Mouse (Mus musculus) limb, embryonic 15.5 days (tissue): ENCODE data around the gene Pvalb. TPM values are rescaled to one million over a fixed set of nuclear protein-coding genes. Genes with fewer than 3 reads are reported as not detected.
A peak's percentile ranks its signal among the peaks of the same experiment; 100 is the strongest.

Experiments
- ATAC-seq: fragments of 200-750 bp; cut with Nextera tagmentation; 2 replicates; pipeline ENCODE4 v1.8.0; 2017; ENCODE audit warnings: low read depth, moderate TSS enrichment; ENCODE audit not compliant: insufficient number of reproducible peaks, low FRiP score, low TSS enrichment
- H3K27ac ChIP-seq: fragments of 300-500 bp; sonication (generic); 2 replicates; pipeline ENCODE4 v1.5.1; 2015; ENCODE audit warnings: moderate library complexity, mild to moderate bottlenecking, inconsistent platforms
- H3K27me3 ChIP-seq: fragments of 300-500 bp; sonication (generic); 2 replicates; pipeline ENCODE4 v1.6.1; 2015; ENCODE audit warnings: inconsistent platforms
- H3K36me3 ChIP-seq: fragments of 300-500 bp; sonication (generic); 2 replicates; pipeline ENCODE4 v1.6.1; 2015; ENCODE audit warnings: inconsistent platforms
- H3K4me1 ChIP-seq: fragments of 300-500 bp; sonication (generic); 2 replicates; pipeline ENCODE4 v1.6.1; 2015; ENCODE audit warnings: inconsistent platforms
- H3K4me2 ChIP-seq: fragments of 300-500 bp; sonication (generic); 2 replicates; pipeline ENCODE4 v1.6.1; 2015; ENCODE audit warnings: mild to moderate bottlenecking, inconsistent platforms
- H3K4me3 ChIP-seq: fragments of 300-500 bp; sonication (generic); 2 replicates; pipeline ENCODE4 v1.5.1; 2015; ENCODE audit warnings: mild to moderate bottlenecking, inconsistent platforms
- H3K9ac ChIP-seq: fragments of 300-500 bp; sonication (generic); 2 replicates; pipeline ENCODE4 v1.6.1; 2015; ENCODE audit warnings: inconsistent platforms
- H3K9me3 ChIP-seq: fragments of 300-500 bp; sonication (generic); 2 replicates; pipeline ENCODE4 v1.6.1; 2016; ENCODE audit warnings: inconsistent platforms
- WGBS: fragments of 180-500 bp; shearing (Covaris S2); methylation state at CpG from one replicate; pipeline ENCODE4 v1.1.7; 2015; 5-methylcytosine and 5-hydroxymethylcytosine counted together
- polyA plus RNA-seq: library from polyadenylated mRNA; unstranded; fragments of >200 nt; fragmentation: Nextera tagmentation; extraction: Ambion mirVana; gene quantifications from 2 replicates; pipeline ENCODE4 v1.2.1, GENCODE M21; 2015

Gene Pvalb
- polyA plus RNA-seq, 1 experiment from 2014 or later, result 0.15 TPM

GRCm38 (mm10) chr15:78234823-78235509 is 28.8 kb upstream of the Pvalb start:
- H3K9me3 ChIP-seq, result no peaks in the 10 kb centered on the region
- H3K36me3 ChIP-seq, result no peaks in the 10 kb centered on the region
- no peak for ATAC-seq
- no peaks in the 10 kb centered on the region for H3K4me1 ChIP-seq
- no peak overlapping the region for H3K9ac ChIP-seq
- no peak overlapping the region for H3K4me3 ChIP-seq
- no peaks in the 10 kb centered on the region for H3K27me3 ChIP-seq
- H3K27ac ChIP-seq, result no peak overlapping the region
- WGBS, result 76% methylated on average over 5 of the region's 5 CpGs
- no peak overlapping the region for H3K4me2 ChIP-seq

GRCm38 (mm10) chr15:78231346-78232331 is 25.4 kb upstream of the Pvalb start:
- Histone ChIP-seq H3K27me3 (no peaks in the 10 kb centered on the region), H3K36me3 (no peaks in the 10 kb centered on the region), H3K4me2 (no peak overlapping the region), H3K27ac (no peak overlapping the region), H3K9ac (no peak overlapping the region), H3K4me1 (no peaks in the 10 kb centered on the region), H3K4me3 (no peak overlapping the region), H3K9me3 (no peaks in the 10 kb centered on the region)
- WGBS, result 56% methylated on average over 13 of the region's 13 CpGs
- ATAC-seq, result no peak

GRCm38 (mm10) chr15:78227816-78228215 is 21.6 kb upstream of the Pvalb start:
- H3K27ac ChIP-seq, result no peak overlapping the region
- H3K27me3 ChIP-seq, result no peaks in the 10 kb centered on the region
- no peak overlapping the region for H3K4me3 ChIP-seq
- no peaks in the 10 kb centered on the region for H3K4me1 ChIP-seq
- no peaks in the 10 kb centered on the region for H3K36me3 ChIP-seq
- H3K9me3 ChIP-seq, result no peaks in the 10 kb centered on the region
- 83% methylated on average over 12 of the region's 12 CpGs for WGBS
- no peak overlapping the region for H3K4me2 ChIP-seq
- no peak overlapping the region for H3K9ac ChIP-seq
- ATAC-seq, result no peak

- H3K4me1 ChIP-seq, result no peaks in the 10 kb centered on the region
Measured at GRCm38 (mm10) chr15:78215269-78215668, 9.1 kb upstream of the Pvalb start.

GRCm38 (mm10) chr15:78211367-78211766 is 5.2 kb upstream of the Pvalb start:
- no peak overlapping the region for H3K4me2 ChIP-seq
- WGBS, result 71% methylated on average over 8 of the region's 8 CpGs
- H3K27ac ChIP-seq, result no peak overlapping the region
- no peaks in the 10 kb centered on the region for H3K9me3 ChIP-seq
- H3K36me3 ChIP-seq, result no peaks in the 10 kb centered on the region
- no peaks in the 10 kb centered on the region for H3K4me1 ChIP-seq
- no peaks in the 10 kb centered on the region; the same call in 1 of the 2 replicates for H3K27me3 ChIP-seq
- H3K9ac ChIP-seq, result no peak overlapping the region
- no peak for ATAC-seq
- no peak overlapping the region for H3K4me3 ChIP-seq

More at GRCm38 (mm10) chr15:78215269-78215668, 9.1 kb upstream of the Pvalb start:
- Histone ChIP-seq H3K9ac (no peak overlapping the region), H3K36me3 (no peaks in the 10 kb centered on the region), H3K4me3 (no peak overlapping the region), H3K27me3 (no peaks in the 10 kb centered on the region), H3K4me2 (no peak overlapping the region), H3K27ac (no peak overlapping the region), H3K9me3 (no peaks in the 10 kb centered on the region)
- 68% methylated on average over 9 of the region's 9 CpGs for WGBS
- ATAC-seq, result no peak

- Histone ChIP-seq H3K4me3 (no peak overlapping the region), H3K27me3 (peaks cover 9% of the 10 kb centered on the region), H3K36me3 (no peaks in the 10 kb centered on the region), H3K4me2 (no peak overlapping the region), H3K27ac (no peak overlapping the region), H3K9ac (no peak overlapping the region), H3K9me3 (no peaks in the 10 kb centered on the region), H3K4me1 (no peaks in the 10 kb centered on the region)
- WGBS, result 79% methylated on average over 4 of the region's 4 CpGs
- ATAC-seq, result no peak
Measured at GRCm38 (mm10) chr15:78210203-78210602, 4.0 kb upstream of the Pvalb start.

GRCm38 (mm10) chr15:78205192-78205591 is 1.0 kb downstream of the Pvalb start:
- Histone ChIP-seq H3K27me3 (peaks cover 50% of the 10 kb centered on the region), H3K4me1 (peaks cover 8% of the 10 kb centered on the region), H3K9me3 (no peaks in the 10 kb centered on the region), H3K4me3 (no peak overlapping the region), H3K4me2 (no peak overlapping the region), H3K27ac (no peak overlapping the region), H3K9ac (no peak overlapping the region), H3K36me3 (no peaks in the 10 kb centered on the region)
- no peak for ATAC-seq
- WGBS, result 37% methylated on average over 3 of the region's 3 CpGs

GRCm38 (mm10) chr15:78204053-78204847 is 1.9 kb downstream of the Pvalb start:
- ATAC-seq, result no peak
- no peak overlapping the region for H3K27ac ChIP-seq
- no peaks in the 10 kb centered on the region for H3K36me3 ChIP-seq
- peak overlapping the region; percentile 31 for H3K4me3 ChIP-seq
- peaks cover 8% of the 10 kb centered on the region for H3K4me1 ChIP-seq
- 0 out of 2 replicates have a peak overlapping the region, but pooled peaks have one; percentile 2 for H3K9ac ChIP-seq
- WGBS, result 3% methylated on average over 41 of the region's 41 CpGs
- H3K9me3 ChIP-seq, result no peaks in the 10 kb centered on the region
- H3K27me3 ChIP-seq, result peaks cover 50% of the 10 kb centered on the region
- peak overlapping the region; percentile 55 for H3K4me2 ChIP-seq

- H3K27ac ChIP-seq, result no peak overlapping the region
- no peak for ATAC-seq
Measured at GRCm38 (mm10) chr15:78195096-78195880, 10.9 kb downstream of the Pvalb start.

GRCm38 (mm10) chr15:78194320-78194719 is 11.9 kb downstream of the Pvalb start:
- Histone ChIP-seq H3K36me3 (no peaks in the 10 kb centered on the region), H3K4me3 (no peak overlapping the region), H3K9me3 (no peaks in the 10 kb centered on the region), H3K9ac (no peak overlapping the region), H3K4me1 (no peaks in the 10 kb centered on the region), H3K4me2 (no peak overlapping the region), H3K27ac (no peak overlapping the region), H3K27me3 (no peaks in the 10 kb centered on the region)
- ATAC-seq, result no peak
- WGBS, result 80% methylated on average over 3 of the region's 3 CpGs

More at GRCm38 (mm10) chr15:78195096-78195880, 10.9 kb downstream of the Pvalb start:
- no peaks in the 10 kb centered on the region; the same call in 1 of the 2 replicates for H3K27me3 ChIP-seq
- no peaks in the 10 kb centered on the region for H3K9me3 ChIP-seq
- no peaks in the 10 kb centered on the region for H3K36me3 ChIP-seq
- no peaks in the 10 kb centered on the region for H3K4me1 ChIP-seq
- H3K4me3 ChIP-seq, result no peak overlapping the region
- no peak overlapping the region for H3K9ac ChIP-seq
- WGBS, result 68% methylated on average over 28 of the region's 28 CpGs
- H3K4me2 ChIP-seq, result no peak overlapping the region

- no peak for ATAC-seq
- WGBS, result 87% methylated on average over 7 of the region's 7 CpGs
- H3K27me3 ChIP-seq, result no peaks in the 10 kb centered on the region
Measured at GRCm38 (mm10) chr15:78189636-78190035, 16.6 kb downstream of the Pvalb start.

More at GRCm38 (mm10) chr15:78189636-78190035, 16.6 kb downstream of the Pvalb start:
- no peaks in the 10 kb centered on the region for H3K36me3 ChIP-seq
- H3K9ac ChIP-seq, result no peak overlapping the region
- no peak overlapping the region for H3K4me3 ChIP-seq
- H3K9me3 ChIP-seq, result no peaks in the 10 kb centered on the region
- no peaks in the 10 kb centered on the region for H3K4me1 ChIP-seq
- no peak overlapping the region for H3K27ac ChIP-seq
- H3K4me2 ChIP-seq, result no peak overlapping the region
